Mouse (Mus musculus) hindbrain, embryonic 12.5 days (tissue): ENCODE results near the gene Lrrn2. TPM values are rescaled to one million over a fixed set of nuclear protein-coding genes. Genes with fewer than 3 reads are reported as not detected.
A peak's percentile ranks its signal among the peaks of the same experiment; 100 is the strongest.
"Not testable (repeated sequence)": the region's sequence is repeated elsewhere in the genome, so short reads cannot be mapped to it uniquely, and the experiment has no call there.

ENCODE experiments used
- ATAC-seq: fragments of 200-750 bp; cut with Nextera tagmentation; 2 replicates; pipeline ENCODE4 v1.8.0; 2017; ENCODE audit warnings: moderate TSS enrichment; ENCODE audit not compliant: low FRiP score
- H3K27ac ChIP-seq: fragments of 300-500 bp; sonication (generic); 2 replicates; pipeline ENCODE4 v1.5.1; 2016; ENCODE audit warnings: mild to moderate bottlenecking
- H3K27me3 ChIP-seq: fragments of 300-500 bp; sonication (generic); 2 replicates; pipeline ENCODE4 v1.6.1; 2016; ENCODE audit warnings: mild to moderate bottlenecking
- H3K36me3 ChIP-seq: fragments of 300-500 bp; sonication (generic); 2 replicates; pipeline ENCODE4 v1.6.1; 2016; ENCODE audit warnings: mild to moderate bottlenecking
- H3K4me1 ChIP-seq: fragments of 300-500 bp; sonication (generic); 2 replicates; pipeline ENCODE4 v1.6.1; 2016
- H3K4me2 ChIP-seq: fragments of 300-500 bp; sonication (generic); replicated peaks from 2 replicates; pipeline ENCODE4 v1.6.1; 2016; ENCODE audit warnings: mild to moderate bottlenecking
- H3K4me3 ChIP-seq: fragments of 300-500 bp; sonication (generic); 2 replicates; pipeline ENCODE4 v1.5.1; 2016; ENCODE audit warnings: mild to moderate bottlenecking
- H3K9ac ChIP-seq: fragments of 300-500 bp; sonication (generic); 2 replicates; pipeline ENCODE4 v1.6.1; 2016; ENCODE audit warnings: mild to moderate bottlenecking, moderate library complexity
- H3K9me3 ChIP-seq: fragments of 300-500 bp; sonication (generic); replicated peaks from 2 replicates; pipeline ENCODE4 v1.6.1; 2016; ENCODE audit warnings: mild to moderate bottlenecking
- WGBS: fragments of 180-500 bp; shearing (Covaris S2); methylation state at CpG from one replicate; pipeline ENCODE4 v1.1.7; 2016; 5-methylcytosine and 5-hydroxymethylcytosine counted together
- polyA plus RNA-seq: library from polyadenylated mRNA; unstranded; fragments of >200 nt; fragmentation: Nextera tagmentation; extraction: Ambion mirVana; gene quantifications from 2 replicates; pipeline ENCODE4 v1.2.1, GENCODE M21; 2016

The Lrrn2 gene
- polyA plus RNA-seq, 1 experiment from 2014 or later: 17.0 TPM

DNA sequence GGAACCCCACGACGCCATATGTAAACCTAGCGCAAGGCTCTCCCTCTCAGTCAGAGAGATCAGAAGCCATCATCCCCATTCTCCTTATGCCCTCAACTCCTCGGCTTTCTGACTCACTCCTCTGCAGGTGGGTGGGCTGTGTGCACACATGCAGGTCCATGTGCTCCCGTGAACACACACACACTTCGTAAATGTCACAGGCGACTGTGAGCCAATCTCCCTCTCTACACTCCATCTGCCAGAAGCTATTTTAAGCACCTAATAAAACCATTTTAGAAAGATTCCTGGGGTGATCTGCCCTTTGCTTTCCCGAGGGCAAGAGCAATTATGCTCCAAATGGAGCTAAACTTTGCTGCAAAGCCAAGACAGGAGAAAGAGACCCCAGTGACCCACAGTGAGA is 65.8 kb downstream of the Lrrn2 start:
- H3K4me1 ChIP-seq: peaks cover 4% of the 10 kb centered on the region; the same call in 1 of the 2 replicates
- 70% methylated on average over 8 of the region's 8 CpGs for WGBS

DNA sequence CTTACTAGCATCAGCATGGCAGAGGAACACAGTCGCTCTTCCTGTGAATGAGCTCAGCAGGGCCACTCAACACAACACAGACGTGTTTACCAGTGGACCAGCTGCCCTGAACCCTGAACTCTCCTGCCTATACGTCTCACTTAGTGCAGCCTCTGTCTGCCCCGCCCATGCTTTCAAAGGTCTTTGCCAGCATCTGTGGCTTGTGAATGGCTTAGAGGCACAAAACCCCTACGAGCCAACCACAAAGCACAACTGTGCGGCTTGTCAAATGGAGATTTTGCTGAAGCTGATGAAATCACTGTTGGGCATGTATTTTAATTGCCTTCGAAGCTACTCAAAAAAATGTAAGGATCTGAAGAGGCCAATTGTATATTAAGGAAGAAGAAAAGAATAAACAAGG is 67.7 kb downstream of the Lrrn2 start:
- Histone ChIP-seq H3K9ac (no peak overlapping the region), H3K27me3 (no peaks in the 10 kb centered on the region), H3K4me3 (no peak overlapping the region), H3K4me1 (peaks cover 4% of the 10 kb centered on the region; the same call in 1 of the 2 replicates), H3K4me2 (no peak overlapping the region), H3K27ac (no peak overlapping the region), H3K36me3 (no peaks in the 10 kb centered on the region), H3K9me3 (no peaks in the 10 kb centered on the region)
- WGBS: 44% methylated on average over 7 of the region's 7 CpGs
- no peak for ATAC-seq

More for the DNA sequence above, 65.8 kb downstream of the Lrrn2 start:
- Histone ChIP-seq H3K9ac (no peak overlapping the region), H3K4me3 (no peak overlapping the region), H3K9me3 (no peaks in the 10 kb centered on the region), H3K4me2 (no peak overlapping the region), H3K36me3 (no peaks in the 10 kb centered on the region), H3K27me3 (no peaks in the 10 kb centered on the region), H3K27ac (no peak overlapping the region)
- ATAC-seq: no peak

DNA sequence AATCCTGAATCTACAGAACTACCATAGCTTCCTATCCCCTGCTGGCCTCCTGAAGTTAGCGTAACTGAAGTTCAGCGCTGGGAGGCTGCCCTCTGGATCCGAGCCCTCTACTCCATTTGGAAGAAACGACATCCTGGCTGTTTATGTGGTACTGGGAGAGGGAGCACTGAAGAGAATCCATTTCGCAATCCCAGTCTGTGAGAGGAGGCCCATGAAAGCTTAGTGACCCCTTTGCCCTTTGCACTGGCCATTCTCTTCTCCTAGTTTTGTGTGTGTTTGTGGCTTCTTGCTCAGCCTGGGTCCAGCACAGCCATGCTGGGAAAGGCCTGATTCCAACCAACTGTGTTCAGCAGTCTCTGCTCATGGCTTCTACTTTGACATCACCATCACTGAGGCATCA is 76.7 kb downstream of the Lrrn2 start:
- no peaks in the 10 kb centered on the region for H3K36me3 ChIP-seq
- H3K4me2 ChIP-seq: no peak overlapping the region
- H3K27ac ChIP-seq: no peak overlapping the region
- H3K4me3 ChIP-seq: no peak overlapping the region
- no peaks in the 10 kb centered on the region for H3K27me3 ChIP-seq
- 86% methylated on average over 5 of the region's 5 CpGs for WGBS
- H3K4me1 ChIP-seq: no peaks in the 10 kb centered on the region
- H3K9ac ChIP-seq: no peak overlapping the region
- ATAC-seq: no peak
- no peaks in the 10 kb centered on the region for H3K9me3 ChIP-seq

DNA sequence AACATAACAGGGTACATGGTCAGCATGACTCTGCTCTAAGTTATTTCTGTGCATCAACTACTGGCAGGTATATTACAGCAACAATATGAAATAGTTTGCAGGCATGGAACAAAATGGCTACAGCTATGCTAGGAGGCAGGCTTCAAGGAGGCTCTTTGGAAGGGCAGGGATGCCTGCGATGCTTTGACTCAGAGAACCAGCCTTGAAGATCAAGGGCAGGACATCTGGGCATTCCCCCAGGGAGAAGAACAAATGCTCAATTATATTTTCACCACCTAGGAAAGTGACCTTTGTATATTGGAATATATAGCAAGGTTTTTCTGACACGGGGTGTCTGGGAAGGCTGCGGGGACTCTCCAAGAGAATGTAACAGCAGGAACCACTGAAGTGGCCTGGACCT is 81.7 kb downstream of the Lrrn2 start:
- ATAC-seq: no peak
- Histone ChIP-seq H3K9me3 (no peaks in the 10 kb centered on the region), H3K4me3 (no peak overlapping the region), H3K27me3 (no peaks in the 10 kb centered on the region), H3K4me2 (no peak overlapping the region), H3K4me1 (no peaks in the 10 kb centered on the region), H3K27ac (no peak overlapping the region), H3K36me3 (no peaks in the 10 kb centered on the region), H3K9ac (no peak overlapping the region)
- WGBS: 80% methylated on average over 3 of the region's 3 CpGs

DNA sequence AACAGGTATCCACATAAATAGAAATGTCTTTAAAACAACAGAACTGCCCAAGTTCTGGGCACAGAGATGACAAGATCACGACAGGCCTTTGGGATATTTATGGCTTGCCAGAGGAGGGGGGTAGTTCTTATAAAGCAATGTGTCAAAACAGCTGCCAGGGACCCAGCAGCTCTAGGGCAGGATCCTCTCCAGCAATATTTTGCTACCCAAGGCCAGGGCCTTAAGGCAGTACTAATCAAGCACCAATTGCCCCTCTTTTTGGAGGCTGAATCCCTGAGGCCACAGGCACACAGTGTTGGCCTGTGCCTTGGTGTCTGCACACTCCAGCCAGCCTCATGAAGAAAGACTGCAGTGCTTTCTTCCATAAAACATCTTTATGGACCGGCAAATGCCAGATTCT is 84.0 kb downstream of the Lrrn2 start:
- no peak overlapping the region for H3K4me2 ChIP-seq
- no peak overlapping the region for H3K27ac ChIP-seq
- no peaks in the 10 kb centered on the region for H3K36me3 ChIP-seq
- no peaks in the 10 kb centered on the region for H3K4me1 ChIP-seq
- 93% methylated on average over 2 of the region's 2 CpGs for WGBS
- no peak overlapping the region for H3K4me3 ChIP-seq
- H3K9me3 ChIP-seq: no peaks in the 10 kb centered on the region
- no peak for ATAC-seq
- H3K27me3 ChIP-seq: no peaks in the 10 kb centered on the region
- no peak overlapping the region for H3K9ac ChIP-seq

DNA sequence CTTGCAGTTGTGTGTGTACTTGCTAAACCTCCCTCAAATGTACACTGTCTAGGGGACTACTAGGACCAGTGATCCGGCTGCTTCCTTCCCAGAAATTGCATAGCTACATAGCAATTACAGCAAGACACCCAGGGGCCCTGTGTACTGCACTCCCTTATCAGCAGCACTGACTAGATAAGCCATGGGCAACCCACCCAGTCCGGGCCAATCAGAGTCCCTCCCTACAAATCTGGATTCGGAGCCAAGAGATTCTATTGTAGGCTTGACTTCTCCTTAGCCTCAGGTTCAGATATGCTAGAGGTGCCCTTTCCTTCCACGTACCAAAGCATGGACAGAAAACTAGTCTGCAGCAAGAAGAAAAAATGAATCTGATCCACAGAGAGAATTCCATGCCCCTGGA is 84.6 kb downstream of the Lrrn2 start:
- Histone ChIP-seq H3K4me2 (no peak overlapping the region), H3K27ac (no peak overlapping the region), H3K27me3 (no peaks in the 10 kb centered on the region), H3K4me3 (no peak overlapping the region), H3K4me1 (no peaks in the 10 kb centered on the region), H3K9ac (no peak overlapping the region), H3K9me3 (no peaks in the 10 kb centered on the region), H3K36me3 (no peaks in the 10 kb centered on the region)
- ATAC-seq: no peak
- WGBS: 85% methylated on average over 4 of the region's 4 CpGs

DNA sequence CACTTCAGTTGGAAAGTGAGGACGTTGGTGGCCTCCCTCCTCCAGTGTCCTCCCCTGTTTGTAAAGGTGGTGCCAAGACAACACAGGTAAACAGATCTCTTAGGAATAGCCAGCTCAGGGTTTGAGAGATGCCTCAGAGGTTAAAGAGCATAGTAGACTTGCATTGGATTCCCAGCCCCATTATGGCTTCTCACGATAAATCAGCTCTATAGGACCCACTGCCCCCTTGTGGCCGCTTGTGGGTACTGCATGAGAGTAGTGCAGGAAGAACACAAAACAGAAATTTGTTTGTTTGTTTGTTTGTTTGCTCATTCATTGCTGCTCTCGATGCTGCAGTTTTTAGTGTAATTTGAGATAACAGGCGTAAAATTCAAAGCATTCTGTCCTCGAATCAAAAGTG is 88.6 kb downstream of the Lrrn2 start:
- Histone ChIP-seq H3K27me3 (no peaks in the 10 kb centered on the region), H3K9me3 (no peaks in the 10 kb centered on the region), H3K9ac (no peak overlapping the region), H3K36me3 (no peaks in the 10 kb centered on the region), H3K4me3 (no peak overlapping the region), H3K4me2 (no peak overlapping the region), H3K4me1 (no peaks in the 10 kb centered on the region), H3K27ac (no peak overlapping the region)
- no peak for ATAC-seq
- 23% methylated on average over 6 of the region's 6 CpGs for WGBS

DNA sequence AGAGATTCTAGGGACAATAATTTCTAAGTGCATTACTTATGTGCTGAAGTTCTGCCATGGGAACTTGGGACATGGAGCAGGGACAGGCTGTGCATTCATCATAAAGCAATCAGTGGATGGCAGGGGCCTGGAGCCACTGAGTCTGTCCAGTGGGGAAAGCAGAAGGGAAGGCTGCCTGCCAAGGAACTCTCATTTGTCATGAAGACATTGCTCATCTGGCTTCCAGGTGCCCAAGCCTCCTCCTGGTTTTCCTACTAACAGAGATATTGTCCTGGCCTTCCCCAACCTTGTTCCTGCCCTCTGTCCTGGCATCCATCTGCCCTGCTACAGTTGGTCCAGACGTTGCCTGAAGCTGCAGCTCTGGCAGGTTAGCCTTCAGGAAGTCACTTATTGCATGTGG is 97.3 kb downstream of the Lrrn2 start:
- H3K27ac ChIP-seq: no peak overlapping the region
- no peaks in the 10 kb centered on the region for H3K9me3 ChIP-seq
- peaks cover 9% of the 10 kb centered on the region; the same call in 1 of the 2 replicates for H3K36me3 ChIP-seq
- 80% methylated on average over 1 of the region's 1 CpGs for WGBS
- no peak overlapping the region for H3K9ac ChIP-seq
- H3K27me3 ChIP-seq: no peaks in the 10 kb centered on the region
- no peak overlapping the region for H3K4me2 ChIP-seq
- ATAC-seq: no peak
- H3K4me1 ChIP-seq: no peaks in the 10 kb centered on the region
- H3K4me3 ChIP-seq: no peak overlapping the region

DNA sequence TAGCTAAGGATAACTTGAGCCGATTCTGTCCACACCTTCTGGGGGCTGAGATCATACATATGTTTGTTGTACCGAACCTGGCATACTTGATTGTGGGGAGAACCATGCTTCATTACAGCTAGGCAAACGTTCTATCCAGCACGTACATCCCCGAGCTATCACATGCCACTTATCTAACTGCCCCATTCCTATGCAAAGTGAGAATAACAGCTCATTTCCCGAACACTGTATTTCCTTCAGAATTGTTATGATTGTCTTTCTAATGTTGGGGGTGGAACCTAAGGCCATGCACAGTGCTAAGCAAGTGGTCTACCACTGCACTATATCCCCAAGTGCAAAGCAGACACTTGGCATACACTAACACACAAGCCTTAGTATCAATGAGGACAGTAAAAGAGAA is 101.2 kb downstream of the Lrrn2 start:
- peaks cover 31% of the 10 kb centered on the region for H3K36me3 ChIP-seq
- no peak overlapping the region for H3K9ac ChIP-seq
- H3K27ac ChIP-seq: no peak overlapping the region
- H3K9me3 ChIP-seq: no peaks in the 10 kb centered on the region
- no peak overlapping the region for H3K4me3 ChIP-seq
- no peaks in the 10 kb centered on the region for H3K27me3 ChIP-seq
- H3K4me2 ChIP-seq: no peak overlapping the region
- no peaks in the 10 kb centered on the region for H3K4me1 ChIP-seq
- ATAC-seq: no peak
- WGBS: 95% methylated on average over 6 of the region's 6 CpGs

DNA sequence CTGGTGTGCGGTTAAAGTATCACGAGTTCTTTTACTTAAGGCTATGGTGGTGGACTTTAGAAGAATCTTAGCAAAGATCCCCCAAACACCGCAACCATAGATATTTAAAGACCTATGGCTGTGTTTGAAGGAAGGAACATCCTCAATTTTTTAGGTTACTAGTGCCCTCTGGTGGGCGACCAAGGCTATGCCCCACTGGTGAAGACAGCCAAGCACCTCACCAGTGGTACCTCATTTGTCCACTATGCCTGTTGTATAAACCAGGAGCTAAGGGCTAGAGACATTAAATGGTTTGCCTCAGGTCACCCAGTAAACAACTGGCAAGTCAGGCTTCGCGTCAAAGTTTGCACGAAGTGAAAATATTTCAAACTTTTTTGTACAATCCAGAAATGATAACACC is 102.7 kb downstream of the Lrrn2 start:
- H3K27me3 ChIP-seq: no peaks in the 10 kb centered on the region
- H3K9ac ChIP-seq: no peak overlapping the region
- no peak overlapping the region for H3K4me2 ChIP-seq
- WGBS: 64% methylated on average over 7 of the region's 7 CpGs
- H3K4me1 ChIP-seq: no peaks in the 10 kb centered on the region
- H3K9me3 ChIP-seq: no peaks in the 10 kb centered on the region
- no peak overlapping the region for H3K27ac ChIP-seq
- peaks cover 41% of the 10 kb centered on the region for H3K36me3 ChIP-seq
- ATAC-seq: peak; percentile 72; the same call in 1 of the 2 replicates
- H3K4me3 ChIP-seq: no peak overlapping the region

DNA sequence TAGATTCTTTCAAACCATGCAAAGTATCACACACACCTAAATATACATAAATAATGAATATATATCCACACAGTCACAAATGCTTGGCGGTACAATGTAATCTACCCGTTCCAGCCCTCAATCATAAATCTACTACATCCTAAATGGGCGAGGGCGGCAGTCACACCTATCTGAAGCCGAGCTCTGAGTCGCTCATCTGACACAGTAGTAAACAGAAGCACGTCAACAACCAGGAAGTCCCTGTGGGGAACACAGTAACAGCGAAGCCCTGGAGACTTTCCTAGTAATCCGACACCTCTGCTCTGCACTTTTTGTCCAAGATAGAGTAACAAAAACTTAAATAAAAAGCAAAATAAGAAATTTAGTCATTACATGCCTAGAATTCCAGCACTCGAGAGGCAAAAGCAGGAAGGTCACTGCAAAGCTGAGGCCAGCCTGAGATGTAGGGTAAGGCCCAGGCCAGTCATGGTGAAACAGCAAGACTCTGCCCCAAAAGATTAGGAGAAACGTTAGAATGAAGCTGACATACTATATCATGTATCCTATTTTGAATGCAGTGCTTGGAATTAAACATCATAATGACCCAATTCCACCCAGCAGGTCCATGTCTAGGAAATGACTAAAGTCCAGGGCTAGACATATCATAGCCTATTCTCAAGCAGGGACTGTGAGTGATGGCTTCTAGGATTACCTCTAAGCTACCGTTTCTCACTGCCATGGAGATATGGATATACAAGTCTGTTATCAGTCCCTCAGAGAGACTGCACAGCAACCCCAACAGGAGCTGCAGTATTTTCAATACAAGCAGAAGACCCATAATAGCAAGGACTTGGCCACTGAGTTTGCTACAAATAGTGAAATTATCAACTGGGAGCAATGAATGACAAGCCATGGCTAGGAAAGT is 108.7 kb downstream of the Lrrn2 start:
- H3K27ac ChIP-seq, H3K4me3 ChIP-seq, H3K4me1 ChIP-seq, H3K4me2 ChIP-seq, H3K9ac ChIP-seq, ATAC-seq, H3K27me3 ChIP-seq, H3K9me3 ChIP-seq: not testable (repeated sequence)
- H3K36me3 ChIP-seq: peaks cover 58% of the 10 kb centered on the region
- WGBS: 86% methylated on average over 12 of the region's 12 CpGs
